Mouse (Mus musculus) gastrocnemius, postnatal 14 days (tissue): ENCODE measurements at regions not wholly inside any gene's neighbourhood (a gene's known extent, or its start where the extent isn't known, plus 50 kb on each side); places are given as distances from the start of the nearest gene placed in this dataset.

ENCODE experiments used
- DNase-seq: peaks from one replicate; pipeline ENCODE4 v3.0.0; 2021; ENCODE audit warnings: mixed read lengths
- intact Hi-C: fragments of 180-260 bp; cut with DNase I; formaldehyde crosslinking; loops from one replicate; pipeline ENCODE4 v1.15.1; 2025; ENCODE audit warnings: low total_unique reads

DNA sequence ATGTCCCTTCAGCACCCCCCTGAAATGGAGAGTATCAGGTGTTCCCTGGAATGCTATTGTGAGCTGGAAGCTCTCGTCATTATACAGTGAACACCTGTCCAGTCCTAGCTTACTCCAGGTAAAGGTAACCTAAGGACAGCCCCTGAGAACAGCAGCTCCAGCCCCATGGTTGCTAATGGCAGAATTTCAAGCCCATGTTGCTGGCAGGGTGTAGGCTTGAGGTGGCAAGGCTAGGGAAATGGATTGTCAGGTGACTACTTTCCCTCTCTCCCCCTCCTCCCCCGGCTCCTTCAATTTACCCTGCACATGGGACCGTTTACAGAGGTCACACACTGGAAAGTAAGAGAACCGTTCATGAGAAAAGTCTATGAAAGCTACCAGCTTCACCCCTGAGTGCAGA, 93.2 kb upstream of the Cpeb4 start:
- DNase-seq = no peak
- intact Hi-C loops = no loop called here

DNA sequence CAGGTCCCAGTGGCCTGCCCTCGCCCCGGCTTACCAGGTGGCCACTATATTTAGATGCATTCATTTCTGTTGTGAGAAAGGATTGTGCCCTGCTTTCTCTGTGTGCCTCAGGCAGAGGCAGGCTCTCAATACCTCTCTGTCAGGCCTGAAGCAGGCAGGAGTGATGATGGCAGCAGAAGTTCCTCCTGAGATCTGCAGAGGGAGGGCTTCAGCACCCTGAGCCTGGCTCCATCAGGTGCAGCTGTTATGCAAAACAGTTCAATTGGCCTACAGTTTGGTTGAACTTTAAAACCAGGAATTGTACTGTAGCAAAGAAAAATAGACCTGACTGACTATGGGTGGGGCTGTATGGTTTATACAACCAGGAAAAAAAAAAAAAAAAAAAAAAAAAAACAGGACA, 92.7 kb upstream of the Cpeb4 start:
- intact Hi-C loops = no loop called here
- DNase-seq = no peak

DNA sequence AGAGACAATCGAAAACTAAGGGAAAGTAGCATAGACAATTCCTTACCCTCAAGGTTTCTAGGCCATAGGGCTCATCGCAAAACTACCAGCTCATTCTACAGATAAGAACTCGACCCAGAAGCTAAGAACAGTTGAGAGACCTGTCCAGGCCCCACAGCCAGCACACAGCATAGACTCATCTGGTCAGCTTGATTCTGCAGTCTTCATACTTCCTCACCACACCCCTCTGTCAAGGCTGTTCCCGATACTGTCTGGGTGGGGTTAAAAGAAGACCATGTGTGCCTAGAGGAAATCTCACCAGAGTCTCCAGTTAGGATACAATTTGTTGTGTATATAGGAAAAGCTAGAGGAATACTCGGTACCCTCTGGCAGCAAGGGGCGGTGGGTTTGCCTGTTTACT, 91.0 kb upstream of the Cpeb4 start:
- no peak for DNase-seq
- intact Hi-C loops = no loop called here

DNA sequence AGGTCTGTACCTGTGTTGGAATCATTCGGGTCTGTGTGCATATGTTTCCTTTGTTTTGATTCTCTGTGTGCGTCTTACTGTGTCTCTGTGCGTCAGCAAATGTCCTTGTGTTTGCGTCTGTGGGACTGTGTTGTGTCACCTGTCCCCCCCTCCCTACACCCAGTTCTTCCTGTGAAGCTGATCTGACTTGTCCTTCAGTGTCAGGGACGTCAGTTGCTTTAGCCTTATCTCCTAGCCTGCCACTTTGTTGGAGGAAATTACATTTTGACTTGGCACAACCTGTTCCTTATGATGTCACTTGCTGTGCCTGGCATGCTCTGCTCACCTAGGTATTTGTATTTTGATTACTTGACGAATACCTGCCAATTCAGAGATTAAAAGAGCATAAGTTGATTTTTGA, 90.4 kb upstream of the Cpeb4 start:
- no peak for DNase-seq
- intact Hi-C loops = no loop called here

DNA sequence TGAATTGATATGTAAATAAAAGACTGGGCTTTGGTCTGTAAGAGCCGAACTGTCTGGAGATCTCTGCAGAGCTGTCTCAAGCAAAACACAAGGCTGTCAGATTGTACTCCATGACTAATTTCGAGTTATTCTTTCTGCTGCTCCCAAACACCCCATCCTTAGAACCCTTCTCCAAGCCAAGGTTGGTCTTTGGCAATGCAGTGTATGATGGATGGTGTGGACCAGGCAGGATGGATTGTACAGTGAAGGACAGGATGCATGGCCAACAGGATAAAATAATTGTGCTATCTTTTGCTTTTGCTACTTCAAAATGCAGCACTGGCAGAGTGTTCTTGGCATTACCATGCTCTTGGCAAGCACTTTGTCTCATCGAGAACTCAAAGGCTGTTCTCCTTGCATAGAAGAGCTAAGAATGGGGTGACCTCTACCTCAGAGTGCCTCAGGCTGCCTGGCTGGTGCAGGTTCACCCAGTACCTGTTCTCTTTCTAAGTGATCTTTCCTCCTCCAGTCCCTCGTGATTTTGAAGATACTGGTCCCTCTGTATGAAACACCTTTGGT, 88.4 kb upstream of the Cpeb4 start:
- intact Hi-C loops = no loop called here
- no peak for DNase-seq

DNA sequence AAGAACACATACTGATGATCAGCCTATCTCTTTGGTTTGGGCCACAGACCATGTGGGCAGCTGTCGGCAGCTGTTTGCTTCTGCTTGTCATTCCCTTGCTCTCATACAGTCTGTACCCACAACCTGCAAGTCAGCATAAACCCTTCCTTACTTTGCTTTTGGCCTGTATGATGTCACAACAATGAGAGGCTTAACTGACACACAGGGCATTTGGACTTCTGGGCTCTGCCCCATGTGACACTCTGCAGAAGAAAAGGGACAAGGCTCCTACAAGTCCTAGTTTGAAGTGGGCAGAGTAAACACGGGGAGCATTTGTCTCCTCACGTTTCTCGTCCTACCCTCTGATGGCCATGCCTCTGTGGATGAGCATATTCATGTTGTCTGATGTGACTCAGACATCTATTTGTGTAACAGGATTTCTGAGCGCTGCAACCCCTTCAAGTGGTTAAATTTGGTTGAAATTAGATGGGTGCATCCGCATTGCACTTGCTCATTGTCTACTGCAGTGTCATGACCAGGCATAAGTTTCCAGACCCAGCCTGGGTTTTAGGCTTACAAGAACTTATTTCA, 87.6 kb upstream of the Cpeb4 start:
- intact Hi-C loops = no loop called here
- no peak for DNase-seq

DNA sequence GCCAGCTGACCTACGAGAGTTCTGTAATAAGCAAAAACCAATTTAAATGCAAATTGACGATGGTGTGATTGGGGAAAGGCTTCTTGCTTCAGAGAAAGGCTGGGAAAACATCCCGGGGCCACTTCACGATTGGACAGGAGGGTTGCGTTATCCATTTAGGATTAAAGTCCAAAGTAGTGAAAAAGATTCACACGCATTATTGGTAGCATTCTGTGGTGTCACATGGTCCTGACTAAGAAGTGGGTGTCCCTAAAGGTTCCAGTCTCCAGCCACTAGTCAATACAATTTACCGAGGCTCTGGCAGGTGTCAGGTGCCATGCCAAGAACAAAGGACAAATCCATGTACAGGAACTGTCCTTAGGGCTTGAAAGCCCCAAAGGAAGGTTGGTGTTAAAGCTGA, 86.9 kb upstream of the Cpeb4 start:
- intact Hi-C loops = no loop called here
- DNase-seq = no peak

DNA sequence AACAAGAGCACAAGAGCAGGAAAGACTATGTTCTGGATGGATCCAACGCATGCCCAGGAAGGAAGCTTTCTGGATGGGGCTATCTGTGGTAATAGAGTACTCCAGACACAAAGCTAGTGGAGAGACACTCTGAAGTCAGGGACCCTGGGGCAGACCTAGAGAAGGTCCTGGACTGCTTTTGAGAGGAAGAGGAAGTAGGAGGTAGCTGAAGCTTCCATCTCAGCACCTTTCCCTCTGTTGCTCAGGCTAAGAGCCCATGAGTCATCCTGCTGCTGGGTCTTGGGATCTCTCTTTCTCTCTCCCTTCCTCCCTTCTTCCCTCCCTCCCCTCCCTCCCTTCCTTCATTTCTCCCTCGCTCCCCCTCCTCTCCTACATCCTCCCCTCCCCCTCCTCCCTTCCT, 84.6 kb upstream of the Cpeb4 start:
- intact Hi-C loops = no loop called here
- DNase-seq = no peak

DNA sequence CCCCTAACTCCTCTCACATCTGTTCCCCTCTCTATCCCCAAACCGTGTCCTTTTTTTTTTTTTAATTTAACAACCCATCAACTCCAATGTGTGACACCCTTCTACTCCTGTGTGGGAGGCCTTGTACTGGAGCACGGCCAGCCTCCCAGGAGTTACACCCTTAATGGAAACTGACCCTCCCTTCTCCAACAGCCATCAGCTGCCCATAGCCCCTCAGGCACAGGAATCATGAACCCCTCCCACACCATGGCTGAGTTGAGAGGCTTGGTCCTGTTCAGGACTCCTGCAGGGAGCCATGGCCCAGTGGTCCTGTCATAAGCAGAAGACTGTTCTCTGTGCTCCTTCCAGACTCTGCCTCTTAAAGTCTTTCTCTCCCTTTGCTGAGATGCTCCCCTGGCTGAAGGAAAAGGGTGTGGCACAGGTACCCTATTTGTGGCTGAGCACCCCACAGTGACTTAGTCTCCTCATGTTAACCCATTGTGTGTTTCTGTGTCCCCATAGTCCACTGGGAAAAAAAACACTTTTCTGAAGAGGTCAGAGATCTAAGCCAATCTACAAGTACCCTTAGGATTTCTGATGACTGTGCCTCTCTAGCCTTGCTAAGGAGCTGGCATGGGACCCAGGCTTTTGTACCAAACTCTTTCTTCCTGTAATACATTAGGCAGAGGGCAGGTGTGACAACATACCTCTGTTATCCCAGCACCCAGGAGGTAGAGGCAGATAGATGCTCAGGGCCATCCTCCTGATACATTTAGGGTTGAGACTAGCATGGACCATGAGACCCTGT, 83.9 kb upstream of the Cpeb4 start:
- no peak for DNase-seq
- intact Hi-C loops = no loop called here

DNA sequence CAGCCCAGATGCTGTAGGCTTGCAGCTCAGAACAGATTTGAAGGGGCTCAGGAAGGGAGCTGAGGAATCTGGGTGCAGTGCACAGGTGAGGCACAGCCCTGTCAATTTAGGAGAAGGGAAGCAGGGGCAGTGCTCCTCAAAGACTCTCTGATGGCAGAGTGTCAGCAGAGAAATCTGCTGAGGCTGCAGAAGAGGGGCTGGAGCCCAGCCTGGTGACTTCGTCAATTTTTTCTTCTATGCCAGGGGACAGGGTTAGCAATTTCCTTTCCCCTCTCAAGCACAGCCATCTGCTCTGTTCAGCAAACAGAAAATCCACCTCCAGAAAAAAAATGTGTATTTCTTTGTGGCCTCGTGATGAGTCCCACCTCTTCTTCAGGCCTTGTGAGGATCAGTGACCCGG, 82.0 kb upstream of the Cpeb4 start:
- intact Hi-C loops = no loop called here
- no peak for DNase-seq

DNA sequence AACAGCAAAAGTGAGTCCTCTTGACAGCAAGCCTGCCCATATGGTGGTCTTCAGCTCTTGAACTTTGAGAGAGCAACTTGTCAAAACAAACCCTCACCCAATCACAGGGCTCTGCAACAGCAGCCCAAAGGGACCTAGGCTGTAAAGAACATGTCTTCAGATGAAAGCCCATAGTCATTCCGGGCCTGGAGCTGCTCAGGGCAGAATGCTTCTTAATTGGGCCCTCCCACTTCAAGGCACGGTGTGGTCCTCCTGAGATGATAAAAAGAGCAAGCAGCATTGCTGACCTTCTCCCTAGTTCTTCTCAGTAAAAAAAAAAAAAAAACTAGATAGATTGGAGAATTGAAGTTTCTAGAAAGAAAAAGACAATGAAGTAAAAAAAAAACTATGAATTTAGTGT, 80.7 kb upstream of the Cpeb4 start:
- intact Hi-C loops = no loop called here
- DNase-seq = no peak

DNA sequence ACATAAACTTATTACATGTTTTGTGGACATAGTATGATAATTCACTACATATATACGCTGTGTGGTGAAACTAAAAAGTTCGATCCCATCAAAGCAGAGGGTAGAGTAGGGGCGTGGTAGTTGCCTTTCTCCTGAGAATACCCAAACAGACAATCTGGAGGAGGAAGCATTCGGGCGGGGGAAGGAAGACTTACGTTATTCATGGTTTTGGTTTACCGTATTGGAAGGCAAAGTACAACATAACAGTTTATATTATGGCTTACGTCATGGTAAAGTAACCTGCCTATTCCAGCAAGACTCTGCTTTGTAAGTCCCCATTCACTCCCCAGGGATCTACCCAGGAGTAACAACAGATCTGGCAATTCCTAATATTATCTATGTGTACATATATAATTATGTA, 76.9 kb upstream of the Cpeb4 start:
- intact Hi-C loops = no loop called here
- DNase-seq = no peak

DNA sequence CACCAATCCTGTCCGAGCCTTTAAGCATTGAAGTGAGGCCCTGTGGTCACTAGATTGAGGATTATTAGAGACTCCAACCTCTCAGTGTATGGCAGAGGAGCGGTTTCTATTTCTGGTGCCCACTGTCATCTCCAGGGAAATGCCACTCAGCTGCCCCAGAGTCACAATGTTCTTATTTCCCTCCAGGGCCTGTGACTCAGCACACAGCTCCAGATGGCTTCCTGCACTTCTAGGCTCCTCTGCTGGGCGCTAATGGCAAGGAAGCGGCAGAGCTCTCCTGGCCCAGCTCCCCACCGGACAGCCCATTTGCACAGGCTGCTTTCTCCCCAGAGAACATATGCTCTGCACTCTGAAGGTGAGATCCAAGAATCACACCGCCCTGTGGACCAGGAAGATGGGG, 75.8 kb upstream of the Cpeb4 start:
- peak; percentile 50 for DNase-seq
- intact Hi-C loops = no loop called here

DNA sequence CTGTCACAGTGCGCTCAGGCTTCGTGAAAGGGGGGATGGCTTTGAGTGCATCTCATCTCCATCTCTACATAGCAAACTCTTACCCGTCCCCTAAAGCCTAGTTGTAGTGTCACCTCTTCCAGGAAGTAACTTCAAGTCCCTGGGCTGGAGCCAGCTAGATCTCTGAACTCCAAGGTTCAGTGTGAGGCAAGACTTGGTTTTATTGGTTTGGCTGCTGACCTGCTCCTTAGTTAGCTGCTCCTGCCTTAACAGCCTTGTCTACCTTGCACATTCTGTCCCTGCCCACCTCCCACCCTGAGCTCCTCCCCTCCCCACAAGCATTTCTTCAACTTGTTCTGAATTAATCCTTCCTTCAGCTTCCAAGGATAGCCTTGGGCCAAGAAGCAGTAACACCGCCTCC, 70.4 kb upstream of the Cpeb4 start:
- no peak for DNase-seq
- intact Hi-C loops = no loop called here

DNA sequence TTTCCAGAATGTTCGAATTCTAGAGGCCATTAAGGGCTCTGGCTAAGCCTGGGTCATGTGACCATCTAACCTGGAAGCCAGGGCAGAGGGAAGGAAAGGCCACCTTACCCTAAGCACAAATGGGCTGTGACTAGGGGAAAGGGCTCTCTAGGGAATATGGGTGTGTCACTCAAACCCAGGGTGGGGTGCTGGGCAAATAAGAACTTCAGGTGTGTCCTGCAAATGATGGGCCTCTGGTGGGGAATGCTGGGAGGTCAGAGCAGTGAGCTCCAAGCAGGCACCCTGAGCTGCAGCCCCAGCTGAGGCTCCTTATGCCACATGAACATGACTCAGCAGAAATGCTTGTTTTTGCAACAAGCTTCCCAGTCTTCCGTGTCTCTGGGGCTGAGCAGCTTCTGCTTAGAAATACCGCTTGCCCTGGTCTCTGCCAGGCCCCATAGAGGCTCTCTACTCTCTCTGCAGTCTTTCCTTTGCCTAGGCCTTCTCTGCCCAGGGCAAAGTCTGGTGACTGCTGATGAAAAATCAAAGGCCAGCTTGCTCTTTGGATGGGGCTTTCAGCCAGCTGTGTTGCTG, 68.6 kb upstream of the Cpeb4 start:
- no peak for DNase-seq
- intact Hi-C loops = no loop called here

DNA sequence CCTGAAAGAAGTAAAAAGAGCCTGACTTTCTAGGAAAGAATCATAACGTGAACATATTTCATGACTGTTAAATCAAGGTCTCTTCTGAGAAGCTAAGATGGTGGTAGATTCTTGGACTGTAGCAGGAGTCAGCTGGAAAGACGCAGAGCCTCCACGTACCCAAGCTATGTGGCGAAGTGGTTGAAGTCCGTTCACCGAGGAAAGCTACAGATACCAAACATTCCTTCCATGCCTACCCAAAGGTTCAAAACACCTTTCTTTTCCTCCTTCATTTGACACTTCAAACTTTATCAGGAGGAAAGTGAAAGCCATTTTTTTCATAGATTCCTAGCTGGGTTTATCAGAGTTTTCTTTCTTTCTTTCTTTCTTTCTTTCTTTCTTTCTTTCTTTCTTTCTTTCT, 67.5 kb upstream of the Cpeb4 start:
- DNase-seq = no peak
- intact Hi-C loops = no loop called here

DNA sequence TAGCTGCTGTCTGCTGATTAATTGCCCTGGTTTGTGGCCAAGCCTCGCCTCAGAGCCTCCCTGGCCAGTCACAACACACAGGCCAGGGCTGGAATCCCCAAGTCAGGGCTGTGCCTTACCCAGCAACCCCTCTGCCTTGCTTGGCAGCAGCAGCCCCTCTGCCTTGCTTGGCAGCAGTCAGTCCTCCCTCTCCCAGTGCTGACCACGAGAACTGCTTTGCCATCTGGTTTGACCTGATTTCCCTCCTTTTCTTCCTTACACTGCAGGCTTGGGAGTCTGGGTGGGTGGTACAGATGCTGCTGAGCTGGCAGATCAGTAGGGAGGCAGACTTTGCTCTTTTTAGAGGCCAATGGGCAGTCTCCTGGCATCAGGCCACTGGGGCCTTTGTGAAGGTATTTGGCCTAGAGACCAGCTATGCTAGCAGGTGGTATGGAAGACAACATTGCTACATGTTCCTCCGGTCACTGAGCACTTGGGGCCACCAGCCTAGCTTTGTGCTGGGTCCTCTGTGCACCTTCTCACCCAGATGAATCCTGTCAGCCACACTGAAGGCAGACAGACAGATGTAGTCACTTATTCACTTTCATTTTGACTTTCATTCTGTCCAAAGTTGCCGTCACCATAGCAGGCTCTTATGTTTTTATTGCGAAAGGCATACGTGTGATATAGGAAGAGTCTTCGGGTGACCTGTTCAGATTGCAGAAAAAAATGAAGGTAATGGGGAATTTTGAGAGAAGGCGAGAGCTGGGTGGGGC, 64.4 kb upstream of the Cpeb4 start:
- intact Hi-C loops = no loop called here
- DNase-seq = peak; percentile 57

DNA sequence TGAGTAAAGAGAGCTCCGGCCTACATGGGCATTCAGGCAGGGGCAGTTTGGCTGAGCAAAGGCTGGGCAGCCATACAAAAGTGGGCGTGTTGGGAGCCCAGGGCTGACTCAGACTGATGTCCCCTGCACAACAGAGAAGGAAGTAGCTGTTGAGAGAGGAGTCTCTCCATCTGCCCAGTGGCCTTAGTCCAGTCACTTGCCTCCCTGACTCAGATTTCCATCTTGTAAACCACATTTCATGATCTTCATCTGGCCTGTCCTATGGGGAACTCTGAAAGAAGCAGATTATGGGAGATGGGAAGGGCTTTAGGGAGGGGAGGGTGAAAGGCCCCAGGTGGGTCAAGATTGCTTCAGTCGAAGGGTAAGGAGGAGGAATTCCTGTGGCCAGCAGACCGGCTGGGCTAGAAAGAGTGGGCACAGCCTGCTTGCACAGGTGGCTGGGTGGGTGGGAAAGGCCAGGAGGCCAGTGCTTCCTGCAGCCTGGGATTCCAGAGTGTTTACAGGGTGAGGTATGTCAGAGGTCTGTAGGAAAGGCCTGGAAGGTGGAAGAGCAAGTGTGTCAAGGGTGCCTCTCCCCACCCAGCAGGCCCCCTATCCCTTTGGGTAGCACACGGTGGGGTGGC, 63.7 kb upstream of the Cpeb4 start:
- DNase-seq = no peak
- intact Hi-C loops = no loop called here

DNA sequence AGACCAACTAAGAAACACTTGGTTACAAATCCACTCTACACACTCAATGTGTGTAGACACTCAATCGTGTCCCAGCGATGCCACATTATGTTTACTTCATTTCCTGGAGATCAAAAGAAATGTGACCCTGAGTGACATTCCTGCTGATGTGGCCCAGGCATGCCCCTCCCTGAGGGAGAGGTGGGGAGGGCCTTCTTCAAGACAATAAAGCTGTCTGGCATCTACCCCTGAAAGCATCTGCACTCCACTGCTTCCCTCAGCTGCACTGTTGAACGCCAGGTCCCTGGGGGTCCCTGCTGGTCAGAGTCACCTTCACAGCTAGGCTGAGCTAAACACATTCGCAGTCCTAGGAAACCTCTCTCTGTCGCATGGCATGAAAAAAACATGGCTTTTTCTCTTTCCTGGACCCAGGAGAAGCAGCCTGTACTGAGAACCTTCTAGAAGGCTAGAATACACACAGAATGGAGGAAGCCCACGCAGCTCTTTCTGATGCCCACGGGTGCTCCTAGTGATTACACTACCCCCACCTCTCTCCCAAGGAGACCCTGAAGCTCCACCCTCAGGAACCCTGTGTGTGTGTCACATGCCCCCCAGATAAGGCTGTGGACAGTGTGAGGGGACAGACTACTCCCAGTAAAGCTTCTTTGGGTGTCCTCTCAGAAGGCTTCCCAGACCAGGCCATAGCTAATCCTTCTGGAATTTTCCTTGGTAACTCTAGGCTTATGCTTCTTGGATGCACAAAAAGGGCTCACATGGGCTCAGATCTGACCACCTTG, 61.8 kb upstream of the Cpeb4 start:
- intact Hi-C loops = no loop called here
- DNase-seq = no peak
